Mouse (Mus musculus) 3T3-L1 (cell line): ENCODE data around the gene Ncoa3.
A peak's percentile ranks its signal among the peaks of the same experiment; 100 is the strongest.

Experiments used
- DNase-seq: peaks from one replicate; pipeline ENCODE4 v3.0.0-alpha.2; 2015; ENCODE audit warnings: low read depth, low spot score

Gene Ncoa3

DNA sequence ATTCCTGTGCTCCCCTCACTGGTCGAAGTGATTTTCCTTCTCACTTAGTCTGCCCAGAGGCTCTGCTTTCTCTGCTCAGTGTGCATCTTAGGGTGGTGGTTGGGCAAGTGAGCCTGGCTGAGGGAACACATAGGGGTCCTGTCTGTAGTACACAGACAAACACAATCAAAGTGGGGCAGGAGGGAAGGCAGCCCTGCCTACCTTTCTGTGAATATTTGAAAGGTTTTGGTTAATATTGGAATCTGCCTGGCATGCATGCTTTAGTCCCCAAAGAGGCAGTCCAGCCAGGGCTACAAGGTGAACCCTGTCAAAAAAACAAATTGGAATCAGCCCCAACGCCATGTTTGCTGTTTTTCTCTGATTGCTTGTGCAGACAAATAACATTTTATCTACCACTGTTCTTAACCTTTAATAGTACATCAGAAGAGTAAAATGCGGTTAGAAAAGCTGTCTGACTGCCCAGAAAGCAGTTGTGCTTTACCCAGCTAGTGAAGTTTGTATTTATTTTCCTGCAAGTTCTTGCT lies 42.6 kb downstream of the Ncoa3 start:
- no peak for DNase-seq

DNA sequence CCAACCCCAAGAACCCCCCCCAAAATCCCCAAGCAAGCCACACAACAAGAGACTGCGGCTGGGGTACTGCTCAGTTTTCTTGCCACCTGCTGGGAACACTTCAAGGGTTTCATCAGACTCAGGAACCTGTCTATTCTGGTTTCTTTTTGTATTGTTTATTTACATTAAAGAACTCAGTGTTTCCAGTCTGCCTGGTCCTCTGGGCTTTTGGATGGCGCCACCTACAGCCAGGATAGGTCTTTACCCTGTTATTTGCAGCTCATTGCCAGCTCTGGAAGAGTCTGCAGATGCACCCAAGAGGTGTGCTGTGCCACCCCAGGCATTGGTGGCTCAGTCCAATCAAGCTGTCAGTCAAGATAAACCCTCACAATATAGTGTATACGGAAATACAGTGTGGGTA lies 43.3 kb downstream of the Ncoa3 start:
- DNase-seq = peak; percentile 82

DNA sequence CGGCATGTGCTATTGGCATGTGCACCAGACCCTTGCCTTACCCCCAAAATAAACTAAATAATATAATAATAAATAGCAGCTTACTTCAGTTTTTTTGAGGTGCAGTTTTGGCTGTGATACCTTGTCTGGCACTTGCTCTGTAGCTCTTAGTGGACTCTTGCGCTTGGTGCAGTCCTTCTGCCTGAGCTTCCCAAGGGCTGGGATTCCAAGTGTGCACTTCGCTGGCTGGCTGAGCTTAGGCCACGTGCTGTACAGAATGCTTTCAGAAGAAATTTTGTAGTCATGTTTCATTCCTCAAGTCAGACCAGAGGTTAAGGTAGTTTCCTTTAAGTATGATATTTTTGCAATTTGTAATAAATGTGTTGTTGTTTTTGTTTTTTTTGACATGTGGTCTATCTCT lies 47.2 kb downstream of the Ncoa3 start:
- DNase-seq = no peak

DNA sequence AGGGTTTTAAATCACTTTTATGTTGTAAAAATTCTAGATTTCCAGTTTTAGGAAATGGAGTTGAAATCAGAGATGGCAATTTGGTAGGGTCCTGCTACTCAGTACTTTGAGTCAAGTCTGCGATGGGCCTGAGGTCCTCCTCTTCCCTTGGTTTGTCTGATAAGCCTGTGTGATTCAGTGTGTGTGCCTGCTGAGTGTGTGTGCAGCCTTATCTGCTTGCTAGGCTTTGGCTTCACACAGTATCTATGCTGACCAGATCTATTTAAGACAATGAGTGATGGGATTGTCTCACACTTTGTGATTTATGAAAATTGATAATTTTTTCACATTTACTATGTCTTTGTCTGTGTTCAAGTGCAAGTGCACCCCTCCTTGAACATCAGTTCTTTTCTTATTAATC lies 50.1 kb downstream of the Ncoa3 start:
- DNase-seq = no peak

DNA sequence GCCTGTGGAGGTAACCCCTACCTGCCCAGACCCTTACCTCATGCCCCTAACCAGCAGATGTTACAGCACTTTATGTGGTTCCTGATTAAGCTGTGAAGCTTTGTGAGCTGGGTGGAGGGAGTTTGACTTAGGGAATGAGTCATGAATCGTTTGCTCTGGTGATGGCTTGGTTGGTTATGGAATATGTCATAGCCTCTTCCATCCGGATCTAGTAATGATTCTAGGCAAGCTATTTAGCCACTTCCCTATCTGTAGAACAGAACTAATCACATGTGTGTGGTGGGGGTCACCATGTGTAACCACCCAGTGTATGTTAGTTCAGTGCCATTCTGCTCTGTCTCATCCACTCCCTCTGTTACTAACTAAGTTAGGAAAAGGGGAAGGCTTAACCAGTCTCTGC lies 52.6 kb downstream of the Ncoa3 start:
- peak; percentile 65 for DNase-seq

GRCm38 (mm10) chr2:166045549-166046501 lies 53.4 kb downstream of the Ncoa3 start:
- DNase-seq = peak; percentile 76

DNA sequence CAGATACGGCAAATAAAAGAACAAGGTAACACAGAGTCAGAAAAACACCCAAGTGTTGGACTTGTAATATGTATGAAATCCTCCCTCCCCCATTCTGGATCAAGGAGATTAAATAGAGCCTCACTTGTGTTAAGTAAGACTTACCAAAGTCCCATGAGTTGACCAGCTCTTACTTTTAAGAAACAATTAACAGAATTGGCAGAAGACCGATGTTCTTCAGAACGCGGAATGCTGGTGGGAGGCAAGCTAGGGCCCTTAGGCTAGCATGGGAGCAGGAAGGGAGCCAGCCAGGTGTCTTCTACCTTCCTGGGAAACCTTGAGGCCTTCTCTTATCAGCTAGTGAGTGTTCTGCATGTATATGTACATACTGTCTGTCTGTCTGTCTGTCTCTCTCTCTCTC lies 55.5 kb downstream of the Ncoa3 start:
- no peak for DNase-seq

DNA sequence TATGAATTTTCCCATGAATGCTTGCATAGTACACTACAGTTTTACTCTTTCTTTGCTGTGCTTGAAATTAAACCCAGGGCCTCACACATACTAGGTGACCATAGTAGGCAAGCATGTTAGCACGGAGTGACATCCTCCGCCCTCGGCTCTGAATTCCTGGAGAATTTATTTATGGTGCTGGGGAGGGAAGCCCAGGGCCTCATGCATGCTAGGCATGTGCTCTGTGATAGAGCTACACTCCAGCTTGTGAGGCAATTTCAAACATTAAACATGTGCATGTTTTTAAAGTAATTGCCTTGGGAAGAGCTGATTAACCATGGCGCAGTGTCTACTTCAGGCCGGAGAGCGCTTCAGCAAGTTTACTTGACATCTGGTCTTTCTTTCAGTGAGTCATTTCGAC lies 56.4 kb downstream of the Ncoa3 start:
- no peak for DNase-seq

DNA sequence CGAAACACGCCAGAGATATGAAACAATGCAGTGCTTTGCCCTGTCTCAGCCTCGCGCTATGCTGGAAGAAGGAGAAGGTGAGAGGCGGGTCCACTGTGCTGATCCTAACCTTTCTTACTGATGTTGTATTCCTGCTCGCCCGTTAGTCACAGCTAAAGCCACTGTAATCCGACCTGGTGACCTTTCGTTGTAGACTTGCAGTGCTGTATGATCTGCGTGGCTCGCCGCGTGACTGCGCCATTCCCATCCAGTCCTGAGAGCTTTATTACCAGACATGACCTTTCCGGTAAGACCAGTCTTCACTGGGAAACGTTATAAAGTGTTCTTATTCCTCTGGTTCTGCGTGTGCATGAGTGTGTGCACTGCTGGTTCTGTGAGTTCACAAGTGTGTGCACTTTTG lies 59.0 kb downstream of the Ncoa3 start:
- DNase-seq = no peak

DNA sequence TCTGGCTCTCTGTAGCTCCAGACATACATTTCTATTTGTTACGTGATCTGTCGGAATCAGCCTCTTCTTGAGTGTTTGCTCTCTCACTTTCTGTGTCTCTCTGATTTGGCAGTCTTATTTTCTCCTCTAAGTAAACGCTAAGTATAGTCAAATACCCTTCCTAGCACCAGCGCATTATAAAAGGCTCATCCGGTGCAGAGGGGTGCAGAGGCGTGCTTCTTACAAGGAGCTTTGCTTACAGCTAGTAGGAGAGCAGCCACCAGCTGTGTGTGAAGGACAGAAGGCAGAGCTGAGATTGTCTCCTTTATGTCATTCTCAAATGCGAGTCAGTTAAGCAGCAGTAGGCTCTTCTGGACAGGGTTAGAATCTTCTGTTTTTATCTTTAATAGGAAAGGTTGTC lies 59.5 kb downstream of the Ncoa3 start:
- no peak for DNase-seq

DNA sequence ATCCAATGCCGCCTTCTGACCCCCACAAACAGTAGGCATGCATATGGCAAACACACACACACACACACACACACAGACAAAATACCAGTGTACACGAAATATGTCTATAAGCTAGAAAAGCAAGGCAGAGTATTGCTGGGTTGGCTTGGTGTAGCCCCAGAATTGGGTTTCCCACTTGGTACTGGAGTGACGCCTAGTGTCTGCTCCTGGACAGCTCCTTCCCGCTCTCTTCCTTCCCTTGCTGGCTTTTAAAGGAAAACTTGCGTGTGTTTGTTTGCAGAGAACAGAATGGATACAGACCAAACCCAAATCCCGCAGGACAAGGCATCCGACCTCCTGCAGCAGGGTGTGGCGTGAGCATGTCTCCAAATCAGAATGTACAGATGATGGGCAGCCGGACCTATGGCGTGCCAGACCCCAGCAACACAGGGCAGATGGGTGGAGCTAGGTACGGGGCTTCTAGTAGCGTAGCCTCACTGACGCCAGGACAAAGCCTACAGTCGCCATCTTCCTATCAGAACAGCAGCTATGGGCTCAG lies 61.6 kb downstream of the Ncoa3 start:
- no peak for DNase-seq

DNA sequence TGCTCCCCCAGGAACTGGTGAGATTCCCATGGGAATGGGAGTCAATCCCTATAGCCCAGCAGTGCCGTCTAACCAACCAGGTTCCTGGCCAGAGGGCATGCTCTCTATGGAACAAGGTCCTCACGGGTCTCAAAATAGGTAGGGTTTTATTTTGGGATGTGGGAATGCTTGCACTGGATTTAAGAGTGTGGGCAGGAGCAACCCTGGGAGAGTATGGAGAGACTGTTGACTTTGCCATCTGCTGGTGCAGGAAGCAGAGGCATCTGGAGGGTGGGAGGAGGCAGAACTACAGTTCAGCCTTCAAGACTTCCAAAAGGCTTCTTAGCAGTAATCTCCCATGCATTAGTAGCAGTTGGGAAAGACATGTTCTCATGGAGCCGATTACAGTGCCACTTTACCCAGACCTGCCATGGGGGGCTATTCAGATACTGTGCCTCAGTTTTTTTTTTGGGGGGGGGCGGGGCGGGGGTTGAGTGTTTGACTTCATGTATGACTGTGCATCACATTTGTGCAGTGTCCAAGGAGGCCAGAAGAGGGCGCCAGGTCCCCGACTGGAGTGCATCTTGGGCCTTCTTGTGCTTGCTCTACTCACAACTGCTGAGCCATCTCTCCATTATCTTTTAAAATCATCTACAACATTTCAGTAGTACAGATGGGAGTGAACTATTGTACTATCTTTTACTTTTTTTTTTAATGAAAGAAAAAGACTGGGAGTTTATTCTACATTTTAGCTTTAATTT lies 67.4 kb downstream of the Ncoa3 start:
- peak; percentile 52 for DNase-seq

DNA sequence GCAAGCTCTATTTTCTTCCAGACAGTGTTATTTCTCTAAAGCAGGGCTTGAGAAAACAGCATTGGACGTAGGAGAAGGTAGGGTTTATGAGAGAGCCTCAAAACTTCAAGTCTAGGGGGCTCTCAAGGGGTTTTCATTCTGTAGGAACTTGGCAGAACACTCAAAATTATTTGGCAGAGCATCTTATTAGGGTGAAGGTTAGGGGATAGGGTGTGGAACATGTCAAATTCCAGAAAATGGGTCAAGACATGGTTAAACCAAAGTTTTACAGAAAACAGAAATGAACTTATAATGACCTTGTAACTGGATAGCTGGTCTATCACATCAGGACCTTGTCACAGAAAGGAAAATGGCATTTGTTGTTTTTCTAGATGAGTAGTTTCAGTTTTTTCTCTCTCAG lies 69.6 kb downstream of the Ncoa3 start:
- DNase-seq = no peak

GRCm38 (mm10) chr2:166062431-166062830 lies 70.0 kb downstream of the Ncoa3 start:
- no peak for DNase-seq

DNA sequence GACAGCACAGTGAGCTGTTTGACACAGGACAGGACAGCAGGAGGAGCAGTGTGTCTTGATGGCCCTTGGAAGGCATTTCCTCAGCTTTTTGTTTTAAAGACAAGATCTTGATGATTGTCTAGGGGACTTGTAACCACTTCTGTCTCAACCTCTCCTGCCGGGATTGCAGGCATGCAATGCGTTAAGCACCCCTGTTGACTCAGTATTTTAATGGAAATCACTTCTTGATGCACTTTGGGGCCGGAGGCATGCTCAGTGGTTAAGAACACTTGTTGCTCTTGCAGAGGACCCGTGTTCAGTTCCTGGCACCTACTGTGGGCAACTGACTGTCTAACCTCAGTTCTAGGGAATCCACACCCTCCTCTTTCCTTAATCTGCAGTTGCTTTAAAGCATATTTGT lies 74.0 kb downstream of the Ncoa3 start:
- no peak for DNase-seq

DNA sequence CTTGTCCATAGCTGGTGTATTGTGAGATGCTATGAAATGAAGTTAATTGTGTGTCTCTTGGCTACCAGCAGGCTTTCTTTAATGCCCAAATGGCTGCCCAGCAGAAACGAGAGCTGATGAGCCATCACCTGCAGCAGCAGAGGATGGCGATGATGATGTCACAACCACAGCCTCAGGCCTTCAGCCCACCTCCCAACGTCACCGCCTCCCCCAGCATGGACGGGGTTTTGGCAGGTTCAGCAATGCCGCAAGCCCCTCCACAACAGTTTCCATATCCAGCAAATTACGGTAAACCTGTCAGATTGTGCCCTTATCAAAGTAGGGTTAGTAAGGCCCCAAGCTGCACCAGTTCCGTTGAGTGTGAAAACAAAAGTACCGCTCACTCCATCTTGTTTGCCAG lies 75.8 kb downstream of the Ncoa3 start:
- no peak for DNase-seq

GRCm38 (mm10) chr2:166069164-166069563 lies 76.7 kb downstream of the Ncoa3 start:
- DNase-seq = no peak

DNA sequence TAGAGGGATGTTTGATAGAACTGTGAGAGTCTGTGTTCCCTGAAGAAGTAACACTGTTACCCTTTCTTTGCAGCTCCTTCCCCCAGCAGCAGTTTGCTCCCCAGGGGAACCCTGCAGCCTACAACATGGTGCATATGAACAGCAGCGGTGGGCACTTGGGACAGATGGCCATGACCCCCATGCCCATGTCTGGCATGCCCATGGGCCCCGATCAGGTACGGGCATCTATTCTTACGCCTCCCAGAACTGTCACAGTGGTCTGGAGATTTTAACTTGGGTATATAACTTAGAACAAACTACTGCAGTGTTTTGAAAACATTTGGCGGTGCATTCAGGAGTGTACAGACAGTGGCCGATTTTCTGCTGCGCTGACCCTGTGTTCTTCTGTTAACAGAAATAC lies 77.3 kb downstream of the Ncoa3 start:
- DNase-seq = no peak

- no peak for DNase-seq
Measured at GRCm38 (mm10) chr2:166071481-166071880, 79.0 kb downstream of the Ncoa3 start.

- no peak for DNase-seq
Measured at GRCm38 (mm10) chr2:166071889-166072288, 79.5 kb downstream of the Ncoa3 start.

GRCm38 (mm10) chr2:166073082-166073481 lies 80.6 kb downstream of the Ncoa3 start:
- no peak for DNase-seq

- DNase-seq = no peak
Measured at GRCm38 (mm10) chr2:166074322-166074721, 81.9 kb downstream of the Ncoa3 start.
